Mouse (Mus musculus): Measurements from ENCODE around the gene Slc2a5.

- TF ChIP-seq CTCF (IDR thresholded peaks at IDR 0.05; ENCODE audit: insufficient read depth, low read length): no peak
- TF ChIP-seq POLR2A (IDR thresholded peaks at IDR 0.05; ENCODE audit: borderline replicate concordance, extremely low read depth, low read depth, low read length): no peak
These were observed 22.8 kb upstream of the Slc2a5 start for GRCm38 (mm10) chr4:150096309-150096708.
